ENCODE assay signal across 24 mouse cellular contexts in the genomic region with DNA sequence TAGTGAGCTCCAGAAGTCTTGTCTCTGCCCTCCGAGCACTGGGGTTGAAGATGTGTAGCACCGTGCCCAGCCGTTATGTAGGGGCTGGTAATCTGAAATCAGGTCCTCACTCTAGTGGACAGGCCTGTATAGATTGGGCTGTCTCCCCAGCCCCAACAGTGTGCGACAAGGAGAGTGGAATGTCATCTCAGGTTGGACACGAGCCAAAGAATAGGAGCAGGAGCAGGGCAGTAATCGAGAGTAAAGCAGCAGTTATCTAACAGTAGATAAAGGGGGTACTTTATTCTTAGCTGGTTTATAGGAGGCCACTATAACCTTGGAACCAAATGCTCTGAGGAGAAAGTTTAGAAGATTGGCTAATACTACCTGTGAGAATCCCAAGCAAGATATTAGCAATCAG. TPM values are rescaled to one million over a fixed set of nuclear protein-coding genes. Genes with fewer than 3 reads are reported as not detected.
DNase-seq lines count a peak whose midpoint lies in the region; ATAC-seq and TF ChIP-seq lines count a peak whose summit lies in the region.
"Had no signal": no experiment of that assay in that cellular context is flagged by ENCODE, and none has a peak within 500 bp of the region (broad histone marks: within the 10 kb centered on the region; RNA-seq: fewer than 3 reads in every experiment).

No protein-coding gene starts in this region.

- no peak for TF ChIP-seq POLR2A in heart, adult 2 months (IDR thresholded peaks at IDR 0.05; ENCODE audit: insufficient read depth, low read depth, low read length)

- no peaks in the 10 kb centered on the region for H3K9me3 ChIP-seq in heart, embryonic 11.5 days (replicated peaks; ENCODE audit: control insufficient read depth, low read length)
- no peaks in the 10 kb centered on the region for H3K9me3 ChIP-seq in lung, embryonic 16.5 days (ENCODE audit: control insufficient read depth, low read length)
- no peaks in the 10 kb centered on the region for H3K9me3 ChIP-seq in liver, embryonic 15.5 days (replicated peaks)
- no peaks in the 10 kb centered on the region for H3K9me3 ChIP-seq in forebrain, embryonic 14.5 days (replicated peaks; ENCODE audit: control insufficient read depth, low read length)
- H3K9me3 ChIP-seq: G1E; hindbrain, embryonic 15.5 days; limb, embryonic 13.5 days; neural tube, embryonic 15.5 days had no signal

- no peak overlapping the region for H3K4me3 ChIP-seq in heart, embryonic 11.5 days (ENCODE audit: low read depth, low read length)
- no peak overlapping the region for H3K4me3 ChIP-seq in heart, adult 2 months
- H3K4me3 ChIP-seq in lung, embryonic 16.5 days (ENCODE audit: low read length) = no peak overlapping the region
- H3K4me3 ChIP-seq in liver, embryonic 15.5 days (replicated peaks) = no peak overlapping the region
- H3K4me3 ChIP-seq in forebrain, embryonic 14.5 days (ENCODE audit: low read depth, low read length) = no peak overlapping the region
- H3K4me3 ChIP-seq: hindbrain, embryonic 15.5 days; limb, embryonic 13.5 days; megakaryocyte, embryonic 14.5 days; neural tube, embryonic 15.5 days had no signal

- peaks cover 50% of the 10 kb centered on the region for H3K4me1 ChIP-seq in heart, embryonic 11.5 days (ENCODE audit: control insufficient read depth, insufficient read depth, low read length)
- peaks cover 14% of the 10 kb centered on the region for H3K4me1 ChIP-seq in heart, adult 2 months (ENCODE audit: control insufficient read depth, insufficient read depth, low read length)
- H3K4me1 ChIP-seq in lung, embryonic 16.5 days (replicated peaks; ENCODE audit: control insufficient read depth, insufficient read depth, low read length) = peaks cover 2% of the 10 kb centered on the region; the same call in 1 of the 2 replicates
- H3K4me1 ChIP-seq in liver, embryonic 15.5 days (replicated peaks) = peaks cover 84% of the 10 kb centered on the region
- no peaks in the 10 kb centered on the region for H3K4me1 ChIP-seq in forebrain, embryonic 14.5 days (ENCODE audit: control insufficient read depth, insufficient read depth, low read length)

- H3K27me3 ChIP-seq in heart, embryonic 11.5 days (ENCODE audit: control insufficient read depth, insufficient read depth, low read length) = no peaks in the 10 kb centered on the region
- no peaks in the 10 kb centered on the region for H3K27me3 ChIP-seq in heart, adult 2 months (ENCODE audit: control insufficient read depth, insufficient read depth, low read length)
- no peaks in the 10 kb centered on the region for H3K27me3 ChIP-seq in lung, embryonic 16.5 days (ENCODE audit: control insufficient read depth, insufficient read depth, low read depth, low read length)
- no peaks in the 10 kb centered on the region for H3K27me3 ChIP-seq in liver, embryonic 15.5 days
- H3K27me3 ChIP-seq in forebrain, embryonic 14.5 days (replicated peaks; ENCODE audit: control insufficient read depth, insufficient read depth, low read length) = no peaks in the 10 kb centered on the region
- H3K27me3 ChIP-seq: hindbrain, embryonic 15.5 days; limb, embryonic 13.5 days; megakaryocyte, embryonic 14.5 days; neural tube, embryonic 15.5 days had no signal

- peaks cover 25% of the 10 kb centered on the region for H3K36me3 ChIP-seq in heart, embryonic 11.5 days (ENCODE audit: control insufficient read depth, insufficient read depth, low read length)
- no peaks in the 10 kb centered on the region for H3K36me3 ChIP-seq in heart, adult 2 months (ENCODE audit: control insufficient read depth, insufficient read depth, low read length)
- H3K36me3 ChIP-seq in lung, embryonic 16.5 days (ENCODE audit: control insufficient read depth, insufficient read depth, low read length) = peaks cover 8% of the 10 kb centered on the region
- H3K36me3 ChIP-seq in liver, embryonic 15.5 days (replicated peaks) = peaks cover 41% of the 10 kb centered on the region
- peaks cover 62% of the 10 kb centered on the region for H3K36me3 ChIP-seq in forebrain, embryonic 14.5 days (ENCODE audit: control insufficient read depth, insufficient read depth, low read length)
- H3K36me3 ChIP-seq: G1E had no signal

- TF ChIP-seq EP300 in heart, adult 2 months (IDR thresholded peaks at IDR 0.05; ENCODE audit: insufficient read depth, low read depth, low read length) = no peak

- H3K79me2 ChIP-seq in heart, adult 2 months (replicated peaks; ENCODE audit: control insufficient read depth, insufficient read depth, low read length) = no peaks in the 10 kb centered on the region

- DNase-seq in heart, adult 2 months = no peak
- no peak for DNase-seq in lung, postnatal 4 days
- DNase-seq in gastrocnemius, adult 18-20 months (ENCODE audit: low spot score) = no peak
- DNase-seq in layer of hippocampus, adult 11-12 months (ENCODE audit: low spot score) = no peak
- DNase-seq in forebrain, embryonic 14.5 days (ENCODE audit: low spot score) = no peak
- DNase-seq: adrenal gland, postnatal 36 days; cerebellum, adult 11-12 months; cerebellum, postnatal 25 days; embryo, embryonic 11 days; gastrocnemius, postnatal 14 days; kidney, adult 11 months; right cerebral cortex, postnatal 14 days; spleen, adult 18-20 months had no signal

- intact Hi-C loops in heart, adult 2 months (cut with DNase I) = loop anchor here (5.0 kb wide), 1 partner anchor 367 kb away; no protein-coding TSS in a partner anchor

- ATAC-seq in heart, embryonic 11.5 days (replicated peaks; ENCODE audit: insufficient number of reproducible peaks, low FRiP score, low TSS enrichment) = peak; percentile 40; the same call in 1 of the 2 replicates
- no peak for ATAC-seq in lung, embryonic 16.5 days (ENCODE audit: low read depth)
- no peak for ATAC-seq in liver, embryonic 15.5 days (ENCODE audit: insufficient read depth)
- no peak for ATAC-seq in forebrain, embryonic 14.5 days
- ATAC-seq: lung, postnatal 0 days; midbrain, embryonic 16.5 days had no signal

- peak overlapping the region; percentile 38 for H3K4me2 ChIP-seq in heart, embryonic 11.5 days
- H3K4me2 ChIP-seq in lung, embryonic 16.5 days (ENCODE audit: low read depth, low read length) = no peak overlapping the region
- H3K4me2 ChIP-seq in liver, embryonic 15.5 days = peak overlapping the region; percentile 32
- H3K4me2 ChIP-seq in forebrain, embryonic 14.5 days (ENCODE audit: low read length) = no peak overlapping the region
- H3K4me2 ChIP-seq: hindbrain, embryonic 15.5 days; limb, embryonic 13.5 days; neural tube, embryonic 15.5 days had no signal

- H3K9ac ChIP-seq in heart, embryonic 11.5 days (ENCODE audit: low read depth, low read length) = no peak overlapping the region
- H3K9ac ChIP-seq in heart, adult 2 months (ENCODE audit: low read depth, low read length) = no peak overlapping the region
- H3K9ac ChIP-seq in lung, embryonic 16.5 days (ENCODE audit: low read length) = no peak overlapping the region
- no peak overlapping the region for H3K9ac ChIP-seq in liver, embryonic 15.5 days
- no peak overlapping the region for H3K9ac ChIP-seq in forebrain, embryonic 14.5 days (ENCODE audit: low read length)
- H3K9ac ChIP-seq: hindbrain, embryonic 15.5 days; limb, embryonic 13.5 days; neural tube, embryonic 15.5 days had no signal

- 19% methylated on average over 6 of the region's 6 CpGs for WGBS in heart, embryonic 11.5 days (ENCODE audit: insufficient replicate concordance)
- 35% methylated on average over 6 of the region's 6 CpGs for WGBS in heart, adult 2 months
- WGBS in lung, embryonic 16.5 days = 29% methylated on average over 6 of the region's 6 CpGs
- WGBS in liver, embryonic 15.5 days (ENCODE audit: insufficient replicate concordance) = 35% methylated on average over 6 of the region's 6 CpGs
- WGBS in forebrain, embryonic 14.5 days = 72% methylated on average over 6 of the region's 6 CpGs

- TF ChIP-seq CTCF in heart, adult 2 months (IDR thresholded peaks at IDR 0.05) = no peak

- H3K27ac ChIP-seq in heart, embryonic 11.5 days (ENCODE audit: low read depth, low read length) = peak overlapping the region; percentile 69
- H3K27ac ChIP-seq in heart, adult 2 months = no peak overlapping the region
- peak overlapping the region; percentile 31; the same call in 1 of the 2 replicates for H3K27ac ChIP-seq in lung, embryonic 16.5 days (ENCODE audit: low read length)
- H3K27ac ChIP-seq in liver, embryonic 15.5 days (replicated peaks) = peak overlapping the region; percentile 29; the same call in 1 of the 2 replicates
- H3K27ac ChIP-seq in forebrain, embryonic 14.5 days (ENCODE audit: low read depth, low read length) = no peak overlapping the region
- H3K27ac ChIP-seq: hindbrain, embryonic 15.5 days; kidney, postnatal 0 days; limb, embryonic 13.5 days; neural tube, embryonic 15.5 days had no signal

RNA-seq across cellular contexts. Expression of gene Rgs12, which starts 30.9 kb away (rescaled TPM):
- polyA plus RNA-seq in heart, embryonic 11.5 days (2014; fragmentation: Nextera tagmentation; extraction: Ambion mirVana) = 25.6 and 29.5 TPM in 2 replicates
- 10 to 100 TPM; 13.1 to 16.5 TPM for total RNA-seq in heart, adult 2 months (2021)
- 26.2 and 27.7 TPM in 2 replicates for polyA plus RNA-seq in heart, adult 2 months (2012; rRNA removed)
- polyA plus RNA-seq in lung, embryonic 16.5 days (2015; fragmentation: Nextera tagmentation; extraction: Ambion mirVana) = 34.3 and 34.7 TPM in 2 replicates
- 17.0 and 20.1 TPM in 2 replicates for polyA plus RNA-seq in liver, embryonic 15.5 days (2015; fragmentation: Nextera tagmentation; extraction: Ambion mirVana)
- 1 to 10 TPM; 2.1 to 2.3 TPM for total RNA-seq in gastrocnemius, adult 18-20 months (2021)
- polyA plus RNA-seq in forebrain, embryonic 14.5 days (2014; fragmentation: Nextera tagmentation; extraction: Ambion mirVana) = 37.2 and 37.4 TPM in 2 replicates

Comparison
In these comparisons a context has a peak if more than half of its experiments do, and no peak if none do; other contexts are left out.
1. H3K27ac ChIP-seq: peak in heart, embryonic 11.5 days (single experiment), lung, embryonic 16.5 days (single experiment) and liver, embryonic 15.5 days (single experiment); none in heart, adult 2 months (single experiment) and forebrain, embryonic 14.5 days (single experiment).
2. H3K4me2 ChIP-seq: peak in heart, embryonic 11.5 days (single experiment) and liver, embryonic 15.5 days (single experiment); none in lung, embryonic 16.5 days (single experiment) and forebrain, embryonic 14.5 days (single experiment).